Mouse (Mus musculus) layer of hippocampus, adult 2 months (tissue): ENCODE measurements around the gene Kmo. TPM values are rescaled to one million over a fixed set of nuclear protein-coding genes. Genes with fewer than 3 reads are reported as not detected.

Experiments
- DNase-seq, 2 experiments: peaks; one replicate each; pipeline ENCODE4 v3.0.0; 2022; ENCODE audit warnings: low spot score in 2 of 2
- H3K27ac ChIP-seq: fragments of 200-600 bp; 2 replicates; pipeline ENCODE4 v1.8.1; 2022
- H3K4me3 ChIP-seq: fragments of 200-600 bp; 2 replicates; pipeline ENCODE4 v1.8.1; 2022; ENCODE audit warnings: mild to moderate bottlenecking
- CTCF ChIP-seq: fragments of 200-600 bp; conservative IDR thresholded peaks from 2 replicates; pipeline ENCODE4 v1.8.1; 2022; ENCODE audit warnings: antibody characterized with exemption, mild to moderate bottlenecking, moderate library complexity
- total RNA-seq, 2 experiments: library from RNA; stranded (reverse); gene quantifications; 2 replicates each; pipeline ENCODE4 v1.2.3; 2021

Kmo gene
- total RNA-seq, 2 experiments from 2014 or later: 0.15 TPM; not detected in 1

GRCm38 (mm10) chr1:175608708-175609107, 11.5 kb upstream of the Kmo start:
- no peak for DNase-seq
- Histone ChIP-seq H3K4me3 (no peak overlapping the region), H3K27ac (no peak overlapping the region)
- TF ChIP-seq CTCF: no peak

GRCm38 (mm10) chr1:175614992-175615391, 5.2 kb upstream of the Kmo start:
- H3K4me3 ChIP-seq: no peak overlapping the region
- DNase-seq: no peak
- TF ChIP-seq CTCF: no peak
- no peak overlapping the region for H3K27ac ChIP-seq

- Histone ChIP-seq H3K4me3 (no peak overlapping the region), H3K27ac (no peak overlapping the region)
- TF ChIP-seq CTCF: no peak
- DNase-seq: no peak
Observed at GRCm38 (mm10) chr1:175623656-175624055, 3.5 kb downstream of the Kmo start.

- Histone ChIP-seq H3K4me3 (peak within 1 kb of the TSS; percentile 90), H3K27ac (peak within 1 kb of the TSS; percentile 93)
- DNase-seq: peak; percentile 95 to 98
- no peak for TF ChIP-seq CTCF
Observed at GRCm38 (mm10) chr1:175625257-175625879, 5.2 kb downstream of the Kmo start, which contains the start of gene Fh1. Fh1 (minus strand) TSS chr1:175625635.

GRCm38 (mm10) chr1:175625990-175626692, 6.0 kb downstream of the Kmo start:
- DNase-seq: peak; percentile 19 to 33
- peak; percentile 86 for TF ChIP-seq CTCF
- H3K27ac ChIP-seq: peak overlapping the region; percentile 62
- peak overlapping the region; percentile 90 for H3K4me3 ChIP-seq

GRCm38 (mm10) chr1:175629248-175629647, 9.1 kb downstream of the Kmo start:
- DNase-seq: no peak
- Histone ChIP-seq H3K4me3 (no peak overlapping the region), H3K27ac (no peak overlapping the region)
- no peak for TF ChIP-seq CTCF

GRCm38 (mm10) chr1:175630345-175630744, 10.2 kb downstream of the Kmo start:
- H3K27ac ChIP-seq: no peak overlapping the region
- H3K4me3 ChIP-seq: no peak overlapping the region
- no peak for DNase-seq
- TF ChIP-seq CTCF: no peak

GRCm38 (mm10) chr1:175631080-175631479, 10.9 kb downstream of the Kmo start:
- no peak overlapping the region for H3K4me3 ChIP-seq
- H3K27ac ChIP-seq: no peak overlapping the region
- TF ChIP-seq CTCF: no peak
- no peak for DNase-seq

GRCm38 (mm10) chr1:175631721-175632221, 11.6 kb downstream of the Kmo start:
- Histone ChIP-seq H3K4me3 (no peak overlapping the region), H3K27ac (no peak overlapping the region)
- no peak for DNase-seq
- TF ChIP-seq CTCF: no peak

- Histone ChIP-seq H3K27ac (no peak overlapping the region), H3K4me3 (no peak overlapping the region)
- DNase-seq: no peak
- TF ChIP-seq CTCF: no peak
Observed at GRCm38 (mm10) chr1:175632470-175632869, 12.3 kb downstream of the Kmo start.

GRCm38 (mm10) chr1:175637677-175638076, 17.5 kb downstream of the Kmo start:
- Histone ChIP-seq H3K27ac (no peak overlapping the region), H3K4me3 (no peak overlapping the region)
- TF ChIP-seq CTCF: no peak
- no peak for DNase-seq

- no peak for DNase-seq
- Histone ChIP-seq H3K27ac (no peak overlapping the region), H3K4me3 (no peak overlapping the region)
- no peak for TF ChIP-seq CTCF
Observed at GRCm38 (mm10) chr1:175639072-175639471, 18.9 kb downstream of the Kmo start.

GRCm38 (mm10) chr1:175640435-175641150, 20.4 kb downstream of the Kmo start:
- no peak for TF ChIP-seq CTCF
- Histone ChIP-seq H3K27ac (no peak overlapping the region), H3K4me3 (no peak overlapping the region)
- no peak for DNase-seq
